Mouse (Mus musculus) testis, adult 2 months (tissue): ENCODE data around the gene Foxo4. TPM values are rescaled to one million over a fixed set of nuclear protein-coding genes. Genes with fewer than 3 reads are reported as not detected.

Experiments
- H3K27ac ChIP-seq: fragments of 200-500 bp; 2 replicates; pipeline ENCODE4 v1.5.1; 2012; ENCODE audit warnings: low read depth, low read length; ENCODE audit not compliant: control insufficient read depth, insufficient read depth
- H3K27me3 ChIP-seq: fragments of 200-500 bp; 2 replicates; pipeline ENCODE4 v1.6.1; 2012; ENCODE audit warnings: mild to moderate bottlenecking, low read length, moderate library complexity; ENCODE audit not compliant: control insufficient read depth, insufficient read depth
- H3K36me3 ChIP-seq: fragments of 200-500 bp; 2 replicates; pipeline ENCODE4 v1.6.1; 2012; ENCODE audit warnings: mild to moderate bottlenecking, low read length; ENCODE audit not compliant: control insufficient read depth, insufficient read depth
- H3K4me1 ChIP-seq: fragments of 200-500 bp; 2 replicates; pipeline ENCODE4 v1.6.1; 2012; ENCODE audit warnings: low read length; ENCODE audit not compliant: control insufficient read depth, insufficient read depth
- H3K4me3 ChIP-seq: fragments of 200-500 bp; 2 replicates; pipeline ENCODE4 v1.5.1; 2012; ENCODE audit warnings: low read depth, mild to moderate bottlenecking, low read length, moderate library complexity, mixed read lengths; ENCODE audit not compliant: control insufficient read depth
- CTCF ChIP-seq: fragments of 200-500 bp; IDR thresholded peaks from 2 replicates; pipeline ENCODE4 v1.5.1; 2012; ENCODE audit warnings: low read depth, mild to moderate bottlenecking, inconsistent platforms, low read length, moderate library complexity; ENCODE audit not compliant: control insufficient read depth, insufficient read depth, insufficient replicate concordance
- POLR2A ChIP-seq: fragments of 200-500 bp; IDR thresholded peaks from 2 replicates; pipeline ENCODE4 v1.6.1; 2012; ENCODE audit warnings: low read depth, mild to moderate bottlenecking, inconsistent platforms, low read length, moderate library complexity; ENCODE audit not compliant: control insufficient read depth
- polyA plus RNA-seq: library from polyadenylated mRNA; depleted of rRNA; stranded (reverse); fragments of >200 nt; gene quantifications from 2 replicates; pipeline ENCODE4 v1.2.3, GENCODE M21; 2012

Foxo4 gene
- polyA plus RNA-seq, 1 experiment, result 7.3 TPM

GRCm38 (mm10) chrX:101282813-101283212 is 28.5 kb downstream of the Foxo4 start:
- no peaks in the 10 kb centered on the region for H3K27me3 ChIP-seq

GRCm38 (mm10) chrX:101285534-101285933 is 31.2 kb downstream of the Foxo4 start:
- Histone ChIP-seq H3K4me3 (no peak overlapping the region), H3K4me1 (no peaks in the 10 kb centered on the region; the same call in 1 of the 2 replicates), H3K27ac (no peak overlapping the region), H3K27me3 (no peaks in the 10 kb centered on the region), H3K36me3 (no peaks in the 10 kb centered on the region)
- no peak for TF ChIP-seq POLR2A
- peak; percentile 49; the same call in 1 of the 2 replicates for TF ChIP-seq CTCF

More at GRCm38 (mm10) chrX:101282813-101283212, 28.5 kb downstream of the Foxo4 start:
- Histone ChIP-seq H3K4me3 (no peak overlapping the region), H3K27ac (no peak overlapping the region), H3K36me3 (no peaks in the 10 kb centered on the region), H3K4me1 (no peaks in the 10 kb centered on the region; the same call in 1 of the 2 replicates)
- TF ChIP-seq CTCF, result no peak
- no peak for TF ChIP-seq POLR2A

- TF ChIP-seq CTCF (no peak), POLR2A (no peak)
- H3K27me3 ChIP-seq, result no peaks in the 10 kb centered on the region
- H3K4me3 ChIP-seq, result no peak overlapping the region
- H3K4me1 ChIP-seq, result no peaks in the 10 kb centered on the region; the same call in 1 of the 2 replicates
- H3K36me3 ChIP-seq, result no peaks in the 10 kb centered on the region
- no peak overlapping the region for H3K27ac ChIP-seq
Measured at GRCm38 (mm10) chrX:101285953-101286670, 31.8 kb downstream of the Foxo4 start.

GRCm38 (mm10) chrX:101287543-101287942 is 33.2 kb downstream of the Foxo4 start:
- H3K4me1 ChIP-seq, result no peaks in the 10 kb centered on the region; the same call in 1 of the 2 replicates
- H3K27me3 ChIP-seq, result no peaks in the 10 kb centered on the region
- H3K4me3 ChIP-seq, result no peak overlapping the region
- H3K27ac ChIP-seq, result no peak overlapping the region
- no peaks in the 10 kb centered on the region for H3K36me3 ChIP-seq
- TF ChIP-seq CTCF (no peak), POLR2A (no peak)

GRCm38 (mm10) chrX:101288432-101288831 is 34.1 kb downstream of the Foxo4 start:
- H3K4me3 ChIP-seq, result no peak overlapping the region
- no peaks in the 10 kb centered on the region for H3K27me3 ChIP-seq
- no peak overlapping the region for H3K27ac ChIP-seq
- H3K36me3 ChIP-seq, result no peaks in the 10 kb centered on the region
- TF ChIP-seq POLR2A, result no peak
- no peaks in the 10 kb centered on the region for H3K4me1 ChIP-seq

GRCm38 (mm10) chrX:101289037-101289436 is 34.7 kb downstream of the Foxo4 start:
- Histone ChIP-seq H3K4me3 (no peak overlapping the region), H3K36me3 (no peaks in the 10 kb centered on the region), H3K4me1 (no peaks in the 10 kb centered on the region), H3K27me3 (no peaks in the 10 kb centered on the region), H3K27ac (no peak overlapping the region)
- no peak for TF ChIP-seq POLR2A
- no peak for TF ChIP-seq CTCF

- Histone ChIP-seq H3K27me3 (no peaks in the 10 kb centered on the region), H3K27ac (no peak overlapping the region), H3K4me1 (no peaks in the 10 kb centered on the region), H3K4me3 (no peak overlapping the region), H3K36me3 (no peaks in the 10 kb centered on the region)
- TF ChIP-seq CTCF, result no peak
- no peak for TF ChIP-seq POLR2A
Measured at GRCm38 (mm10) chrX:101290111-101290510, 35.8 kb downstream of the Foxo4 start.
